Mouse (Mus musculus) megakaryocyte, embryonic 14.5 days (primary cell): ENCODE measurements at regions not wholly inside any gene's neighbourhood (a gene's known extent, or its start where the extent isn't known, plus 50 kb on each side); places are given as distances from the start of the nearest gene placed in this dataset.

Experiments
- FLI1 ChIP-seq: IDR thresholded peaks from 2 replicates; pipeline ENCODE4 v1.6.1; 2012; ENCODE audit warnings: low read length, inconsistent platforms, mixed read lengths
- GATA1 ChIP-seq: IDR thresholded peaks from 3 replicates; pipeline ENCODE4 v1.6.1; 2012; ENCODE audit warnings: mixed read lengths, low read length, inconsistent platforms, borderline replicate concordance

DNA sequence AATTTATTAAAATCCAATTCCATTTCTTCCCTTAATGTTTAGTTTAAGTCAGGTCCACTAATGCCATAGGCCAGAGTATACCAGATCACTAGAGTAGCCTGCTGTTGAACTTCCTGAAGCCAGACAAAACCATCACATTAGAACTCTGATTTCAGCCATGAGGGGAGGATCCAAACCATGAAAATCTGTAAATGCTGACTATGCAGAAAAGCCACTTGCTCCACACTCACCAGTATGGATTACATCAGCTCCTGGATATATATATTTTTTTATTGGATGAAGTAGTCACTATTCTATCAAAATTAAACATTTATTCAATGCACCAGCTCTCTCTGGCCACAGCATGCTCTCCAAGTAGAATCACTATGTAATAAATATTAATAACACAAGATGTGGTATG, 202.8 kb upstream of the Nrp1 start:
- no peak for TF ChIP-seq FLI1
- TF ChIP-seq GATA1 = no peak
